Mouse (Mus musculus) heart, embryonic 15.5 days (tissue): ENCODE measurements around the gene Hoxa10. TPM values are rescaled to one million over a fixed set of nuclear protein-coding genes. Genes with fewer than 3 reads are reported as not detected.

ENCODE experiments used
- ATAC-seq: fragments of 200-750 bp; cut with Nextera tagmentation; replicated peaks from 2 replicates; pipeline ENCODE4 v1.8.0; 2017; ENCODE audit warnings: low read depth, moderate TSS enrichment; ENCODE audit not compliant: insufficient number of reproducible peaks, insufficient read depth, low FRiP score
- H3K27ac ChIP-seq: fragments of 300-500 bp; sonication (generic); 2 replicates; pipeline ENCODE4 v1.5.1; 2015; ENCODE audit warnings: mild to moderate bottlenecking, inconsistent platforms
- H3K27me3 ChIP-seq: fragments of 300-500 bp; sonication (generic); 2 replicates; pipeline ENCODE4 v1.6.1; 2015; ENCODE audit warnings: inconsistent platforms
- H3K36me3 ChIP-seq: fragments of 300-500 bp; sonication (generic); 2 replicates; pipeline ENCODE4 v1.6.1; 2015; ENCODE audit warnings: mild to moderate bottlenecking, inconsistent platforms
- H3K4me1 ChIP-seq: fragments of 300-500 bp; sonication (generic); replicated peaks from 2 replicates; pipeline ENCODE4 v1.6.1; 2015; ENCODE audit warnings: inconsistent platforms
- H3K4me2 ChIP-seq: fragments of 300-500 bp; sonication (generic); 2 replicates; pipeline ENCODE4 v1.6.1; 2015; ENCODE audit warnings: inconsistent platforms, mild to moderate bottlenecking, moderate library complexity
- H3K4me3 ChIP-seq: fragments of 300-500 bp; sonication (generic); 2 replicates; pipeline ENCODE4 v1.5.1; 2015; ENCODE audit warnings: mild to moderate bottlenecking, inconsistent platforms
- H3K9ac ChIP-seq: fragments of 300-500 bp; sonication (generic); 2 replicates; pipeline ENCODE4 v1.6.1; 2015; ENCODE audit warnings: mild to moderate bottlenecking, inconsistent platforms
- H3K9me3 ChIP-seq: fragments of 300-500 bp; sonication (generic); replicated peaks from 2 replicates; pipeline ENCODE4 v1.6.1; 2016; ENCODE audit warnings: inconsistent platforms
- WGBS: fragments of 180-500 bp; shearing (Covaris S2); methylation state at CpG from one replicate; pipeline ENCODE4 v1.1.7; 2015; ENCODE audit warnings: mixed read lengths; 5-methylcytosine and 5-hydroxymethylcytosine counted together
- polyA plus RNA-seq: library from polyadenylated mRNA; unstranded; fragments of >200 nt; fragmentation: Nextera tagmentation; extraction: Ambion mirVana; gene quantifications from 2 replicates; pipeline ENCODE4 v1.2.1, GENCODE M21; 2015

Hoxa10 gene
- polyA plus RNA-seq, 1 experiment from 2014 or later: 0.19 TPM

- peaks cover 20% of the 10 kb centered on the region for H3K4me1 ChIP-seq
- no peaks in the 10 kb centered on the region for H3K36me3 ChIP-seq
- no peak overlapping the region for H3K9ac ChIP-seq
- peak overlapping the region; percentile 25 for H3K4me3 ChIP-seq
- no peak overlapping the region for H3K27ac ChIP-seq
- no peak for ATAC-seq
- WGBS: 3% methylated on average over 23 of the region's 23 CpGs
- H3K9me3 ChIP-seq: no peaks in the 10 kb centered on the region
- peaks cover 99% of the 10 kb centered on the region for H3K27me3 ChIP-seq
- H3K4me2 ChIP-seq: peak overlapping the region; percentile 30
Measured at GRCm38 (mm10) chr6:52244471-52245039, 3.9 kb upstream of the Hoxa10 start.

GRCm38 (mm10) chr6:52243681-52244121, 3.0 kb upstream of the Hoxa10 start:
- H3K36me3 ChIP-seq: no peaks in the 10 kb centered on the region
- H3K4me3 ChIP-seq: no peak overlapping the region
- H3K4me1 ChIP-seq: peaks cover 15% of the 10 kb centered on the region
- peaks cover 98% of the 10 kb centered on the region for H3K27me3 ChIP-seq
- no peak overlapping the region for H3K27ac ChIP-seq
- ATAC-seq: no peak
- 2% methylated on average over 12 of the region's 12 CpGs for WGBS
- no peaks in the 10 kb centered on the region for H3K9me3 ChIP-seq
- H3K9ac ChIP-seq: no peak overlapping the region
- no peak overlapping the region for H3K4me2 ChIP-seq

- WGBS: 7% methylated on average over 4 of the region's 4 CpGs
- Histone ChIP-seq H3K9ac (no peak overlapping the region), H3K9me3 (no peaks in the 10 kb centered on the region), H3K36me3 (no peaks in the 10 kb centered on the region), H3K27me3 (peaks cover 98% of the 10 kb centered on the region), H3K4me3 (no peak overlapping the region), H3K27ac (no peak overlapping the region), H3K4me2 (no peak overlapping the region), H3K4me1 (peaks cover 15% of the 10 kb centered on the region)
- ATAC-seq: no peak
Measured at GRCm38 (mm10) chr6:52242801-52243332, 2.2 kb upstream of the Hoxa10 start.

- no peak overlapping the region for H3K27ac ChIP-seq
- H3K9ac ChIP-seq: no peak overlapping the region
- H3K4me2 ChIP-seq: no peak overlapping the region
- 4% methylated on average over 9 of the region's 9 CpGs for WGBS
- ATAC-seq: no peak
- no peaks in the 10 kb centered on the region for H3K9me3 ChIP-seq
- H3K4me3 ChIP-seq: no peak overlapping the region
- H3K27me3 ChIP-seq: peaks cover 99% of the 10 kb centered on the region
- H3K4me1 ChIP-seq: peaks cover 15% of the 10 kb centered on the region
- H3K36me3 ChIP-seq: no peaks in the 10 kb centered on the region
Measured at GRCm38 (mm10) chr6:52241001-52241621, 457 bp upstream of the Hoxa10 start.

- Histone ChIP-seq H3K9ac (no peak overlapping the region), H3K4me1 (peaks cover 4% of the 10 kb centered on the region), H3K27me3 (peaks cover 99% of the 10 kb centered on the region), H3K4me2 (peak overlapping the region; percentile 43), H3K9me3 (no peaks in the 10 kb centered on the region), H3K4me3 (peak overlapping the region; percentile 28), H3K36me3 (no peaks in the 10 kb centered on the region), H3K27ac (no peak overlapping the region)
- WGBS: 3% methylated on average over 30 of the region's 30 CpGs
- ATAC-seq: no peak
Measured at GRCm38 (mm10) chr6:52239625-52240388, 847 bp downstream of the Hoxa10 start.

GRCm38 (mm10) chr6:52238976-52239375, 1.7 kb downstream of the Hoxa10 start:
- H3K4me1 ChIP-seq: peaks cover 10% of the 10 kb centered on the region
- no peak overlapping the region for H3K4me2 ChIP-seq
- H3K27me3 ChIP-seq: peaks cover 99% of the 10 kb centered on the region
- H3K4me3 ChIP-seq: no peak overlapping the region
- H3K36me3 ChIP-seq: no peaks in the 10 kb centered on the region
- no peaks in the 10 kb centered on the region for H3K9me3 ChIP-seq
- ATAC-seq: no peak
- no peak overlapping the region for H3K9ac ChIP-seq
- H3K27ac ChIP-seq: no peak overlapping the region
- 7% methylated on average over 7 of the region's 7 CpGs for WGBS

- Histone ChIP-seq H3K9me3 (no peaks in the 10 kb centered on the region), H3K36me3 (no peaks in the 10 kb centered on the region), H3K4me2 (no peak overlapping the region), H3K27ac (no peak overlapping the region), H3K4me3 (no peak overlapping the region), H3K9ac (no peak overlapping the region), H3K4me1 (peaks cover 12% of the 10 kb centered on the region), H3K27me3 (peaks cover 99% of the 10 kb centered on the region)
- ATAC-seq: no peak
- WGBS: 5% methylated on average over 7 of the region's 7 CpGs
Measured at GRCm38 (mm10) chr6:52238155-52238545, 2.5 kb downstream of the Hoxa10 start.

GRCm38 (mm10) chr6:52237346-52238154, 3.1 kb downstream of the Hoxa10 start:
- H3K9ac ChIP-seq: no peak overlapping the region
- peaks cover 99% of the 10 kb centered on the region for H3K27me3 ChIP-seq
- no peak overlapping the region for H3K4me2 ChIP-seq
- H3K4me1 ChIP-seq: peaks cover 12% of the 10 kb centered on the region
- H3K9me3 ChIP-seq: no peaks in the 10 kb centered on the region
- WGBS: 11% methylated on average over 10 of the region's 10 CpGs
- no peak overlapping the region for H3K4me3 ChIP-seq
- no peaks in the 10 kb centered on the region for H3K36me3 ChIP-seq
- no peak for ATAC-seq
- no peak overlapping the region for H3K27ac ChIP-seq

GRCm38 (mm10) chr6:52236806-52237205, 3.8 kb downstream of the Hoxa10 start:
- no peak for ATAC-seq
- WGBS: 14% methylated on average over 3 of the region's 3 CpGs
- peaks cover 99% of the 10 kb centered on the region for H3K27me3 ChIP-seq
- H3K4me1 ChIP-seq: peaks cover 14% of the 10 kb centered on the region
- H3K4me2 ChIP-seq: no peak overlapping the region
- no peak overlapping the region for H3K4me3 ChIP-seq
- no peaks in the 10 kb centered on the region for H3K9me3 ChIP-seq
- H3K27ac ChIP-seq: no peak overlapping the region
- no peak overlapping the region for H3K9ac ChIP-seq
- no peaks in the 10 kb centered on the region for H3K36me3 ChIP-seq

GRCm38 (mm10) chr6:52235866-52236265, 4.8 kb downstream of the Hoxa10 start:
- H3K9me3 ChIP-seq: no peaks in the 10 kb centered on the region
- 23% methylated on average over 6 of the region's 6 CpGs for WGBS
- ATAC-seq: no peak
- no peaks in the 10 kb centered on the region for H3K36me3 ChIP-seq
- peaks cover 14% of the 10 kb centered on the region for H3K4me1 ChIP-seq
- H3K4me2 ChIP-seq: no peak overlapping the region
- H3K27me3 ChIP-seq: peaks cover 97% of the 10 kb centered on the region
- no peak overlapping the region for H3K9ac ChIP-seq
- H3K4me3 ChIP-seq: no peak overlapping the region
- no peak overlapping the region for H3K27ac ChIP-seq

GRCm38 (mm10) chr6:52235267-52235666, 5.4 kb downstream of the Hoxa10 start:
- no peak overlapping the region for H3K4me2 ChIP-seq
- 31% methylated on average over 9 of the region's 9 CpGs for WGBS
- peaks cover 97% of the 10 kb centered on the region for H3K27me3 ChIP-seq
- H3K27ac ChIP-seq: no peak overlapping the region
- no peaks in the 10 kb centered on the region for H3K36me3 ChIP-seq
- H3K9me3 ChIP-seq: no peaks in the 10 kb centered on the region
- H3K4me3 ChIP-seq: no peak overlapping the region
- peaks cover 18% of the 10 kb centered on the region for H3K4me1 ChIP-seq
- H3K9ac ChIP-seq: no peak overlapping the region
- no peak for ATAC-seq
